Mouse (Mus musculus) kidney, embryonic 14.5 days (tissue): ENCODE results near the gene Vti1a. TPM values are rescaled to one million over a fixed set of nuclear protein-coding genes. Genes with fewer than 3 reads are reported as not detected.

Experiments used
- ATAC-seq: fragments of 200-750 bp; cut with Nextera tagmentation; 2 replicates; pipeline ENCODE4 v1.8.0; 2017; ENCODE audit warnings: moderate number of reproducible peaks, mild to moderate bottlenecking, moderate TSS enrichment, moderate library complexity; ENCODE audit not compliant: low FRiP score, low TSS enrichment
- H3K27ac ChIP-seq: fragments of 300-500 bp; sonication (generic); 2 replicates; pipeline ENCODE4 v1.5.1; 2014; ENCODE audit warnings: low read depth, mild to moderate bottlenecking, low read length, moderate library complexity, mixed read lengths
- H3K27me3 ChIP-seq: fragments of 300-500 bp; sonication (generic); 2 replicates; pipeline ENCODE4 v1.6.1; 2014; ENCODE audit warnings: mild to moderate bottlenecking, low read length; ENCODE audit not compliant: control insufficient read depth, insufficient read depth
- H3K36me3 ChIP-seq: fragments of 300-500 bp; sonication (generic); 2 replicates; pipeline ENCODE4 v1.6.1; 2014; ENCODE audit warnings: low read length, mixed read lengths; ENCODE audit not compliant: control insufficient read depth, insufficient read depth
- H3K4me1 ChIP-seq: fragments of 300-500 bp; sonication (generic); 2 replicates; pipeline ENCODE4 v1.6.1; 2014; ENCODE audit warnings: low read length, mixed read lengths; ENCODE audit not compliant: control insufficient read depth, insufficient read depth
- H3K4me2 ChIP-seq: fragments of 300-500 bp; sonication (generic); replicated peaks from 2 replicates; pipeline ENCODE4 v1.6.1; 2014; ENCODE audit warnings: low read depth, mild to moderate bottlenecking, low read length
- H3K4me3 ChIP-seq: fragments of 300-500 bp; sonication (generic); 2 replicates; pipeline ENCODE4 v1.5.1; 2014; ENCODE audit warnings: mild to moderate bottlenecking, low read length
- H3K9ac ChIP-seq: fragments of 300-500 bp; sonication (generic); 2 replicates; pipeline ENCODE4 v1.6.1; 2014; ENCODE audit warnings: low read depth, mild to moderate bottlenecking, low read length, moderate library complexity
- H3K9me3 ChIP-seq: fragments of 300-500 bp; sonication (generic); 2 replicates; pipeline ENCODE4 v1.6.1; 2016; ENCODE audit warnings: low read length; ENCODE audit not compliant: control insufficient read depth
- WGBS: fragments of 180-500 bp; shearing (Covaris S2); extraction: QIAGEN DNeasy Blood & Tissue Kit; methylation state at CpG from one replicate; pipeline ENCODE4 v1.1.7; 2014; 5-methylcytosine and 5-hydroxymethylcytosine counted together
- polyA plus RNA-seq: library from polyadenylated mRNA; unstranded; fragments of >200 nt; fragmentation: Nextera tagmentation; extraction: Ambion mirVana; gene quantifications from 2 replicates; pipeline ENCODE4 v1.2.1, GENCODE M21; 2014

The Vti1a gene
- polyA plus RNA-seq, 1 experiment from 2014 or later: 25.7 TPM

DNA sequence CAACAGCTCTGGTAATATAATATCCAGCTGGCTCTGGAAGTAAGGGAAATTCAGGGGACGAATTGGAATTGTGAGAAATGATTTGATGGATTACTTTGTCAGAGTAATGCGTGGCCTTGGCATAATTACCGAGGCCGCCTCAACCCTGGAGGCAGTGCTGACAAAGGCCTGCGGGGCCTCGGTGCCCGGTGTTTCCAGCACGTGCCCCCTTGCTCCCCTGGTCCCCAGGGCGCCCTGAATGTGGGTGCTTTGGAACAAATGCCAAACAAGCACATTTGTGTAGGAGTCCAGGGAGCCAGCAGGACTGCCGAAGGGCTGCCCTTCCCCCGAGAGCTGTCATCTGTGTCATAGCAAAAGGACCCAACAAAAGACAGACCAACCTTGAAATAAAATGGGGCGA lies 281.9 kb downstream of the Vti1a start:
- no peaks in the 10 kb centered on the region for H3K27me3 ChIP-seq
- H3K27ac ChIP-seq: no peak overlapping the region
- no peaks in the 10 kb centered on the region for H3K9me3 ChIP-seq
- WGBS: 38% methylated on average over 12 of the region's 12 CpGs
- no peak overlapping the region for H3K9ac ChIP-seq
- no peak overlapping the region for H3K4me3 ChIP-seq
- H3K4me1 ChIP-seq: peaks cover 29% of the 10 kb centered on the region
- H3K4me2 ChIP-seq: no peak overlapping the region
- no peaks in the 10 kb centered on the region for H3K36me3 ChIP-seq
- no peak for ATAC-seq

GRCm38 (mm10) chr19:55599124-55599523 lies 283.0 kb downstream of the Vti1a start:
- 45% methylated on average over 6 of the region's 6 CpGs for WGBS
- no peaks in the 10 kb centered on the region for H3K36me3 ChIP-seq
- no peak overlapping the region for H3K9ac ChIP-seq
- H3K4me3 ChIP-seq: no peak overlapping the region
- no peaks in the 10 kb centered on the region for H3K27me3 ChIP-seq
- H3K9me3 ChIP-seq: no peaks in the 10 kb centered on the region
- H3K4me2 ChIP-seq: no peak overlapping the region
- peaks cover 21% of the 10 kb centered on the region; the same call in 1 of the 2 replicates for H3K4me1 ChIP-seq
- H3K27ac ChIP-seq: no peak overlapping the region
- ATAC-seq: no peak

GRCm38 (mm10) chr19:55607725-55608124 lies 291.6 kb downstream of the Vti1a start:
- H3K27me3 ChIP-seq: no peaks in the 10 kb centered on the region
- 69% methylated on average over 10 of the region's 10 CpGs for WGBS
- H3K36me3 ChIP-seq: no peaks in the 10 kb centered on the region
- no peak overlapping the region for H3K4me2 ChIP-seq
- peaks cover 4% of the 10 kb centered on the region; the same call in 1 of the 2 replicates for H3K4me1 ChIP-seq
- H3K4me3 ChIP-seq: no peak overlapping the region
- no peaks in the 10 kb centered on the region for H3K9me3 ChIP-seq
- H3K27ac ChIP-seq: no peak overlapping the region
- no peak overlapping the region for H3K9ac ChIP-seq
- no peak for ATAC-seq

GRCm38 (mm10) chr19:55608858-55609375 lies 292.8 kb downstream of the Vti1a start:
- no peak overlapping the region for H3K27ac ChIP-seq
- H3K9me3 ChIP-seq: no peaks in the 10 kb centered on the region
- WGBS: 90% methylated on average over 14 of the region's 14 CpGs
- no peaks in the 10 kb centered on the region for H3K27me3 ChIP-seq
- no peak overlapping the region for H3K9ac ChIP-seq
- no peak overlapping the region for H3K4me2 ChIP-seq
- no peak for ATAC-seq
- H3K4me3 ChIP-seq: no peak overlapping the region
- peaks cover 4% of the 10 kb centered on the region; the same call in 1 of the 2 replicates for H3K4me1 ChIP-seq
- no peaks in the 10 kb centered on the region for H3K36me3 ChIP-seq

GRCm38 (mm10) chr19:55609806-55610205 lies 293.7 kb downstream of the Vti1a start:
- no peak overlapping the region for H3K4me2 ChIP-seq
- ATAC-seq: no peak

GRCm38 (mm10) chr19:55615743-55616142 lies 299.6 kb downstream of the Vti1a start:
- Histone ChIP-seq H3K4me1 (peaks cover 12% of the 10 kb centered on the region), H3K4me2 (no peak overlapping the region), H3K9me3 (no peaks in the 10 kb centered on the region), H3K9ac (no peak overlapping the region), H3K4me3 (no peak overlapping the region), H3K27me3 (no peaks in the 10 kb centered on the region), H3K27ac (no peak overlapping the region), H3K36me3 (no peaks in the 10 kb centered on the region)
- ATAC-seq: peak; percentile 66; the same call in 1 of the 2 replicates
- WGBS: 40% methylated on average over 5 of the region's 5 CpGs

More at GRCm38 (mm10) chr19:55609806-55610205, 293.7 kb downstream of the Vti1a start:
- H3K36me3 ChIP-seq: no peaks in the 10 kb centered on the region
- H3K4me3 ChIP-seq: no peak overlapping the region
- H3K9ac ChIP-seq: no peak overlapping the region
- peaks cover 4% of the 10 kb centered on the region; the same call in 1 of the 2 replicates for H3K4me1 ChIP-seq
- no peak overlapping the region for H3K27ac ChIP-seq
- WGBS: 88% methylated on average over 3 of the region's 3 CpGs
- no peaks in the 10 kb centered on the region for H3K27me3 ChIP-seq
- H3K9me3 ChIP-seq: no peaks in the 10 kb centered on the region

DNA sequence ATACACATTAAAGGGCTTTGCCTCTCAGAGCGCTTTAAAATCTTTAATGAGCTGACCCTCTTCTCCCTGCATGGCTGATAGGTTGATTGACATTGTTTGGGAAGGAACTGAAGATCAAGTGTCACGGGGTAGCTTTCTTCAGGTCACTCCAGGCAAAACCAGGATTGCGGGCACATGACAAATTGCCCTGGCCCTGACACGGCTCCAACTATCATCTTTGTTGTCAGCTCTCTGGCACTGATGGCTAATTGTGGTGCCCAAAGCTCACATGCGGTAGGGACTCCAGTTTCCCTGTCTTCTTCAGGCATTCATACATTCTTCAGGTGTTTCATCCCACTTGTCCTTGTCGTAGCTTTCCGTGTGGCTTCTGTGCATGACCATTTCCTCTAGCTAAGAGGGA lies 300.2 kb downstream of the Vti1a start:
- Histone ChIP-seq H3K4me1 (peaks cover 18% of the 10 kb centered on the region), H3K27me3 (no peaks in the 10 kb centered on the region), H3K9ac (no peak overlapping the region), H3K36me3 (no peaks in the 10 kb centered on the region), H3K4me2 (no peak overlapping the region), H3K9me3 (no peaks in the 10 kb centered on the region), H3K27ac (no peak overlapping the region), H3K4me3 (no peak overlapping the region)
- 57% methylated on average over 7 of the region's 7 CpGs for WGBS
- no peak for ATAC-seq

GRCm38 (mm10) chr19:55616937-55617336 lies 300.8 kb downstream of the Vti1a start:
- ATAC-seq: no peak
- Histone ChIP-seq H3K27me3 (no peaks in the 10 kb centered on the region), H3K4me3 (no peak overlapping the region), H3K4me2 (no peak overlapping the region), H3K36me3 (no peaks in the 10 kb centered on the region), H3K9me3 (no peaks in the 10 kb centered on the region), H3K4me1 (peaks cover 24% of the 10 kb centered on the region), H3K27ac (no peak overlapping the region), H3K9ac (no peak overlapping the region)
- WGBS: 83% methylated on average over 8 of the region's 8 CpGs

GRCm38 (mm10) chr19:55618546-55618945 lies 302.5 kb downstream of the Vti1a start:
- 98% methylated on average over 7 of the region's 7 CpGs for WGBS
- Histone ChIP-seq H3K4me2 (no peak overlapping the region), H3K4me1 (peaks cover 32% of the 10 kb centered on the region), H3K27ac (no peak overlapping the region), H3K4me3 (no peak overlapping the region), H3K9ac (no peak overlapping the region), H3K9me3 (no peaks in the 10 kb centered on the region), H3K36me3 (no peaks in the 10 kb centered on the region), H3K27me3 (no peaks in the 10 kb centered on the region)
- no peak for ATAC-seq
